Mouse (Mus musculus) midbrain, embryonic 11.5 days (tissue): ENCODE data around the gene Rhoc. TPM values are rescaled to one million over a fixed set of nuclear protein-coding genes. Genes with fewer than 3 reads are reported as not detected.

Source experiments
- ATAC-seq: fragments of 200-750 bp; cut with Nextera tagmentation; 2 replicates; pipeline ENCODE4 v1.8.0; 2017; ENCODE audit warnings: moderate TSS enrichment, moderate library complexity; ENCODE audit not compliant: low FRiP score
- DNase-seq: peaks from one replicate; pipeline ENCODE4 v3.0.0; 2015; ENCODE audit warnings: low spot score; ENCODE audit errors: missing footprints
- H3K27ac ChIP-seq: fragments of 300-500 bp; sonication (generic); 2 replicates; pipeline ENCODE4 v1.5.1; 2014; ENCODE audit warnings: low read depth, low read length
- H3K27me3 ChIP-seq: fragments of 300-500 bp; sonication (generic); 2 replicates; pipeline ENCODE4 v1.6.1; 2014; ENCODE audit warnings: mild to moderate bottlenecking, low read length, moderate library complexity, mixed read lengths; ENCODE audit not compliant: control insufficient read depth, insufficient read depth
- H3K36me3 ChIP-seq: fragments of 300-500 bp; sonication (generic); 2 replicates; pipeline ENCODE4 v1.6.1; 2014; ENCODE audit warnings: mild to moderate bottlenecking, low read length, moderate library complexity, mixed read lengths; ENCODE audit not compliant: control insufficient read depth, insufficient read depth
- H3K4me1 ChIP-seq: fragments of 300-500 bp; sonication (generic); 2 replicates; pipeline ENCODE4 v1.6.1; 2014; ENCODE audit warnings: low read length; ENCODE audit not compliant: control insufficient read depth, insufficient read depth
- H3K4me2 ChIP-seq: fragments of 300-500 bp; sonication (generic); 2 replicates; pipeline ENCODE4 v1.6.1; 2014; ENCODE audit warnings: mild to moderate bottlenecking, moderate library complexity
- H3K4me3 ChIP-seq: fragments of 300-500 bp; sonication (generic); 2 replicates; pipeline ENCODE4 v1.5.1; 2014; ENCODE audit warnings: low read depth, low read length
- H3K9ac ChIP-seq: fragments of 300-500 bp; sonication (generic); 2 replicates; pipeline ENCODE4 v1.6.1; 2014; ENCODE audit warnings: low read length
- H3K9me3 ChIP-seq: fragments of 300-500 bp; sonication (generic); 2 replicates; pipeline ENCODE4 v1.6.1; 2016; ENCODE audit warnings: low read length; ENCODE audit not compliant: control insufficient read depth
- WGBS: fragments of 180-500 bp; shearing (Covaris S2); extraction: QIAGEN DNeasy Blood & Tissue Kit; methylation state at CpG from one replicate; pipeline ENCODE4 v1.1.7; 2014; 5-methylcytosine and 5-hydroxymethylcytosine counted together
- polyA plus RNA-seq: library from polyadenylated mRNA; unstranded; fragments of >200 nt; fragmentation: Nextera tagmentation; extraction: Ambion mirVana; gene quantifications from 2 replicates; pipeline ENCODE4 v1.2.1, GENCODE M21; 2014

Rhoc gene
- polyA plus RNA-seq, 1 experiment from 2014 or later = 82.0 TPM

DNA sequence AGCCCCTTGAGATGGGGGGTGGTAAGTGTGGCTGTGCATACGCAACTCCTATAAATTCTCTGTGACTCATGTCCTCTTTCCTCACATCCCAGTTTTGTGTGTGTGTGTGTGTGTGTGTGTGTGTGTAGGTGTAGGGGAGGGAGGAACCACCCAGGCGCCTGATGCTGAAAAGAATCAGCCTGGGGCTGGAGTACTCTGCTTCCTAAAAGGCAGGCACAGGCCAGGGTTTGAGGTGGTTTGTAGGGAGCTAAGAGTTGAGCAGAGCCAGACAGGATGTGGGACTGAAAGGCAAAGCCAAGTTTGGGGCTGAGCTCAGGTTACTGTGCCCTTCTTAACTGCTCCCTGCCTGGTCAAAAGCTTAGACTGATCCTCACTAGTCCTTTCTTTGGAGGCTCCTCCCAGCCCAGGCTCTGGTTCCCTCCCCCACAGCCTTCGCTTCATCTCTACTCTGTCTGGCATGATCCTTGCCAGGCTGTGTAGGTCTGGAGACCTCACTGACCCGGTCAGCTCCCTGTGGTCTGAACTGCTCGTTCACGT, 2.3 kb downstream of the Rhoc start:
- ATAC-seq = no peak
- Histone ChIP-seq H3K4me2 (peak overlapping the region; percentile 86), H3K4me3 (peak overlapping the region; percentile 49; the same call in 1 of the 2 replicates), H3K9me3 (no peaks in the 10 kb centered on the region), H3K27me3 (peaks cover 5% of the 10 kb centered on the region; the same call in 1 of the 2 replicates), H3K4me1 (peaks cover 24% of the 10 kb centered on the region), H3K27ac (no peak overlapping the region), H3K36me3 (no peaks in the 10 kb centered on the region), H3K9ac (peak overlapping the region; percentile 57)
- 27% methylated on average over 6 of the region's 6 CpGs for WGBS
- peak; percentile 90 for DNase-seq

DNA sequence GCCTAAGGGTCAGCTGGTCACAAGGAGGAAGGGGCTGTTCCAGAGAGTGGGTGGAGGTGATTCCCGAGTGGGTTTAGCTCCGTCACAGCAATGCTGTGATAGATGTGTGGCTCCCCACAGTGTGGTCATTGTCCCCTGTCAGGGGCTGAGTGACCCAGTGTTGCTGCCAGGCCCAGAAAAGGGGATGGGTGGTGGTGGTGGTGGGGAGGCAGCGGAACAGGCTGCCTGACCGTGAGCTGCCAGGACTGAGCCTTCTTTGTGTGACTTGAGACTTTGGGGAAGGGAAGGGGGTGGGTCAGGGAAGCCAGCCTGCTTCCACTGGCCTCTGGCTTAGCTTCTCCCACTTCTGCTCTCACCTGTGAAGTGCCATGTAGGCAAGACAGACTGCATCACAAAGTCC, 2.8 kb downstream of the Rhoc start:
- no peaks in the 10 kb centered on the region for H3K36me3 ChIP-seq
- H3K4me3 ChIP-seq = no peak overlapping the region
- H3K4me2 ChIP-seq = peak overlapping the region; percentile 86
- ATAC-seq (no peak), DNase-seq (peak; percentile 76)
- H3K4me1 ChIP-seq = peaks cover 24% of the 10 kb centered on the region
- H3K27me3 ChIP-seq = peaks cover 5% of the 10 kb centered on the region; the same call in 1 of the 2 replicates
- WGBS = 13% methylated on average over 4 of the region's 4 CpGs
- H3K27ac ChIP-seq = no peak overlapping the region
- H3K9ac ChIP-seq = peak overlapping the region; percentile 24
- no peaks in the 10 kb centered on the region for H3K9me3 ChIP-seq

DNA sequence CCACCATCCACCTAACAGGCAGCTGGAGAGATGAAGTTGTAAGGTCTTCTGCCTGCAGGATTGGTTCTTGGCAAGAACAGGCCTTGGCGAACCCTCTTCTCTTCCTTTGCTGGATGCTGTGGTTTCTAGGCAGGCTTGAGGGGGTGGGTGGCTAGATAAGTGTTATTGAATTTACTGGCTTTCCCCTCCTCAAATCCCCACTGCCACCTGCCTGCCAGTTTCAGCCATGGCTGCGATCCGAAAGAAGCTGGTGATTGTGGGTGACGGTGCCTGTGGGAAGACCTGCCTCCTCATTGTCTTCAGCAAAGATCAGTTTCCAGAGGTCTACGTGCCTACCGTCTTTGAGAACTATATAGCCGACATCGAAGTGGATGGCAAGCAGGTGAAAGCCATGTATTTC, 3.5 kb downstream of the Rhoc start:
- DNase-seq (peak; percentile 69), ATAC-seq (no peak)
- Histone ChIP-seq H3K4me1 (peaks cover 24% of the 10 kb centered on the region), H3K4me2 (no peak overlapping the region), H3K9me3 (no peaks in the 10 kb centered on the region), H3K27ac (no peak overlapping the region), H3K27me3 (peaks cover 5% of the 10 kb centered on the region; the same call in 1 of the 2 replicates), H3K4me3 (no peak overlapping the region), H3K9ac (no peak overlapping the region), H3K36me3 (no peaks in the 10 kb centered on the region)
- WGBS = 94% methylated on average over 8 of the region's 8 CpGs

DNA sequence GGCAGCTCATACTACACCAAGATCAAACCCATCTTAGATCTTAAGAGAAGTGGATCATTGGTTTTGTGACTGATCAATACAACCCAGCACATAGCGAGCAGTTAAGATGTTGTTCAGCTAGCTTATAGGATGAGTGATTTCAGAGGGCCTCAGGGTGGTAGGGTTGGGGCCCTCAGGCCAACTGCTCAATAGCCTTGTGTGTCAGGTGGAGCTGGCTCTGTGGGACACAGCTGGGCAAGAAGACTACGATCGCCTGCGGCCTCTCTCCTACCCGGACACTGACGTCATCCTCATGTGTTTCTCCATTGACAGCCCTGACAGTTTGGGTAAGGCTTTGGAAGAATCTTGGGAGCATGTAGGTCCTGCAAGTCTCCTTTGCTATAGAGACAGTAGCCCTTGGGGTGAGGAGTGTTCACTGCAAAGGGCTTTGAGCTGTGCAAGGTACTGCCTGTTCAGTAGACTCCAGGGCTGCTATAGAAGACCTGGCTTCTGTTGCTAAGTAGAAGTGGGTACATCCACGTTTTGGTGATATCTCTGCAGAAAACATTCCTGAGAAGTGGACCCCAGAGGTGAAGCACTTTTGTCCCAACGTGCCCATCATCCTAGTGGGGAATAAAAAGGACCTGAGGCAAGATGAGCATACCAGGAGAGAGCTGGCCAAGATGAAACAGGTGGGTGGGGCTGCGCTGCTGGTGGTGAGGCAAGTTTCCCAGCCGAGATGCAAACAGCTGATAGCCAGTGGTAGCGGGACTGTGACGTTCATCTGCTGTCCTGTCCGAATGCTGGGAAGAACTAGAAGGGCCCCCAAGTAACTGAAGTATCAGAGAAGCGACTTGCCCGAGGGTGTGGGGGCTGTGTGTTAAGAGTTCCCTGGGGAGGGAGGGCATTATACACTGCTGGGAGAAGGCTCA, 4.4 kb downstream of the Rhoc start:
- Histone ChIP-seq H3K36me3 (no peaks in the 10 kb centered on the region), H3K9me3 (no peaks in the 10 kb centered on the region), H3K9ac (no peak overlapping the region), H3K4me1 (peaks cover 24% of the 10 kb centered on the region), H3K27ac (no peak overlapping the region), H3K4me2 (no peak overlapping the region), H3K4me3 (no peak overlapping the region), H3K27me3 (peaks cover 5% of the 10 kb centered on the region; the same call in 1 of the 2 replicates)
- WGBS = 76% methylated on average over 15 of the region's 15 CpGs
- ATAC-seq (no peak), DNase-seq (peak; percentile 69)

DNA sequence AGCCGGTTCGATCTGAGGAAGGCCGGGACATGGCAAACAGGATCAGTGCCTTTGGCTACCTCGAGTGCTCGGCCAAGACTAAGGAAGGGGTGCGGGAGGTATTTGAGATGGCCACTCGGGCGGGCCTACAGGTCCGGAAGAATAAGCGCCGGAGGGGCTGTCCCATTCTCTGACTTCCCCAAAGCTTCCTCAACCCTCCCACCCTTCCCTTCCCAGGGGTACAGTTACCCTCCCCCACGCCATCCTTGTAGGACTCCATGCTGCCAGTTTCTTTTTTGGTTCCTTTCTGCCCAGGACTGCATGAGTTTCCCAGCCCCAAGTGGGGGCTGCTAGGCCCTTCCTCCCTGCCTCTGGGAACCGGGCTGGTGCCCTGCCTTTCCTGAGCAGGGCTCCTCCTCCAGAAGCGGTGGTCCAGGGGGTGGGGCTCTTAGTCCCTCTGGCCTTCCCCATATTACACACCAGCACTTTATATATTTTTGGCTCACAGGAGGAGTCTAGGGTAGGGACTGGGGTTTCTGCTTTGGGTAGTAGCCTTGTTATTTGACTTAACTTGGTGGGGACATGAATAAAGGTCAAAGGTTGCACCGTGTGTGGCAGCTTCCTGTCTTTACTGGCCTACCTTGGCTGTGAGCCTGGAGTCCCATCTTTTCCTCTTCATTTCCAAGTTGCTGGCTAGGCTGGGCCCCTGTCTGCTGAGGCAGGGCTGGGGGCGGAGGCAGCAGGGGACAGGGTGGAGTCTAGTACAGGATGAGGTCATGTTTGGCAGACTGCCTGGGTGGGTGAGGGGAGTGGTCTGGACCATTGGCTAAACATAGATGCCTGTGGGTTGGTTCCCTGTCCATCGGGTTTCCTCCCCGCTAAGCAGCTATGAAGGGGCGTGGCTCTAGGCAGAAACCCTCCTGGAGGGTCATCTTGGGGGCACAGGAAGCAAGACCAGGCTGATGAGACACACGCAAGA, 6.0 kb downstream of the Rhoc start:
- peaks cover 24% of the 10 kb centered on the region for H3K4me1 ChIP-seq
- no peak overlapping the region for H3K9ac ChIP-seq
- no peaks in the 10 kb centered on the region for H3K36me3 ChIP-seq
- ATAC-seq (peak; percentile 87), DNase-seq (peak; percentile 93)
- no peak overlapping the region for H3K4me2 ChIP-seq
- no peak overlapping the region for H3K4me3 ChIP-seq
- peaks cover 5% of the 10 kb centered on the region; the same call in 1 of the 2 replicates for H3K27me3 ChIP-seq
- 63% methylated on average over 20 of the region's 20 CpGs for WGBS
- H3K27ac ChIP-seq = no peak overlapping the region
- no peaks in the 10 kb centered on the region for H3K9me3 ChIP-seq

DNA sequence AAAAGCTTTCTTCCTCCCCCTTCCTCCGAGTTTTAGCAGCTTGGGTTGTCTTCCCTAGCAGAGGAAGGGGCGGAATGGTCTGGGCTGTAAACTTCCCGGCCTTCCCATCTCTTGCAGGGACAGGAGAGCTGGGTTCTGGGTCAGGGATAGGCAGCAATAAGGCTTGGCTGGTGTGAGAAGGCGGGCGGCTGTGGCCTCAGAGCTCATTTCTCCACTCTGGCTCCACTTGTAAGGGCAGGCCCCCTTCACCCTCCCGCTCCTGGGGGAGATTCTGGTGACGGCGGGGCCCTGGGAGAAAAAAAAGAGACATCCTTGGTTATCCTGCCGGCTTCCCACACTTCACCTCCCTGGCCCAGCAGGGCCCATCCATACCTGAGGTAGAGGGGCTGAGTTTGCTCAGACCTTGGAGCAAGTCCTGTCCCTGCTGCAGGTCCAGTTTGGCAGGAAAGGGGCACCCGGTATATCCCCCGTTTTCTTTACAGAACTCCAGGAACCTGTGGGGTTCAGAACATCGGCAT, 6.8 kb downstream of the Rhoc start:
- ATAC-seq = no peak
- H3K9ac ChIP-seq = no peak overlapping the region
- peaks cover 19% of the 10 kb centered on the region for H3K4me1 ChIP-seq
- H3K4me3 ChIP-seq = no peak overlapping the region
- H3K27me3 ChIP-seq = no peaks in the 10 kb centered on the region; the same call in 1 of the 2 replicates
- WGBS = 76% methylated on average over 12 of the region's 12 CpGs
- DNase-seq = peak; percentile 51
- H3K27ac ChIP-seq = no peak overlapping the region
- H3K4me2 ChIP-seq = no peak overlapping the region
- H3K9me3 ChIP-seq = no peaks in the 10 kb centered on the region
- no peaks in the 10 kb centered on the region for H3K36me3 ChIP-seq

DNA sequence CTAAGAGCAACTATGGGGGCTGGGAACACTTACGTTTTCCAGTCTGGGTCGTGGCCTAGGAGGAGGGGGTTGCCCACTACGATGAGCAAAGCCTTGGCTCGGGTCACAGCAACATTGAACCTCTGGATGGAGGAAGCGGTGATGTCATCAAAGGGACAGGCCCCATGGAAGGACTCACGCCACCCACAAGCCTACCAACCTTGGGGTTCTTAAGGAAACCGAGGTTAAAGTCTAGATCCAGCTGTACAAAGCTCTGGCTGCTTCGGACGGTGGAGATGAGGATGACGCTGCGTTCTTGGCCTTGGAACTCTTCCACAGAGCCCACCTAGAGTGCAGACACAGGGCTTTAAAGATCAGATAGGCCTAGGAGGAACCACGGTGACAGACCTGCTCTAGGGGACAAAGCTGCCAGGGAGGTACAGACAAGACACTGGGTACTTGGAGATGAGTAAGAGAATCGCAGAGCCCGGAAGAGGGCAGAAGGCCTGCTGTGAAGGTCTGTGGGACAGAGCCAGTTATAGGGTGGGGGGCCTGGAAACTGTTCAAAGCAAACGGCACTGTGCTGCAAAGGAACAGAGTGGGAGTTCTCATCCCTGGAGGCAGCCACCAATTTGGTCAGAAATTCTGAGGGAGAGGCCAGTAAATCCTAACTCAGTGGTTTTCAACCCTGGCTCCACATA, 7.6 kb downstream of the Rhoc start:
- H3K4me2 ChIP-seq = no peak overlapping the region
- no peak overlapping the region for H3K27ac ChIP-seq
- no peaks in the 10 kb centered on the region for H3K27me3 ChIP-seq
- H3K9ac ChIP-seq = no peak overlapping the region
- H3K4me1 ChIP-seq = peaks cover 12% of the 10 kb centered on the region
- H3K9me3 ChIP-seq = no peaks in the 10 kb centered on the region
- DNase-seq = peak; percentile 74
- WGBS = 78% methylated on average over 15 of the region's 15 CpGs
- no peak overlapping the region for H3K4me3 ChIP-seq
- H3K36me3 ChIP-seq = no peaks in the 10 kb centered on the region
- no peak for ATAC-seq

DNA sequence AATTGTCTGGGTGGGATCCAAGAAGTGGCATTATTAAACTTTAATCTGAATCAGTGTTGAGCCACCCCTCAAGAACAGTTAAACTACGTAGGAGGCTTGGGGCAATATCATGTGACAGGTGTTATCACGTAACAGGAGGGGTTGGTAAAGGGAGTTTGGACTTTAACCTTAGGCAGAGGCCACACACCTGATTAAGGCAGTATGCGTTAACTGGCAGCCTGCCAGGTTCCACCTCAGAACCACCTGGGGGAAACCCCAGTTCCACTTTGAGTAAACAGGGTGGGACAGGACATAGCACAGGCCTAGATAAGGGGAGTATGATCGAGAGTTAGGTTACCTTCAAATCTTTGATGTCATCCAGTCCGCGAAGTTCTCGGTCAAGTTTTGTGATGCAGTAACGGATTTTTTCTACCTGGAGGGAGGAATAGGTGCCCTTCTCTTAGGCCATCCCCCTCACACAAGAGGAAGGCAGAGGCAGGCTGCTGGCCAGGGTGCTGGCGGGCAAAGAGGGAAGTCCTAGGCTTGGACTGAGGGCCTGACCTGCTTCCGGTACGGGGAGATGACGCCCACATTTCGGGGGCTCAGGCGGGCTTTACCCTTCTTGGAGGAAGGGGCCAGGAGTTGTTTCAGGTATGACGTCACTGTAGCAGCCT, 8.4 kb downstream of the Rhoc start:
- H3K4me1 ChIP-seq = peaks cover 8% of the 10 kb centered on the region
- no peaks in the 10 kb centered on the region for H3K27me3 ChIP-seq
- H3K36me3 ChIP-seq = no peaks in the 10 kb centered on the region
- WGBS = 83% methylated on average over 15 of the region's 15 CpGs
- no peak overlapping the region for H3K4me2 ChIP-seq
- ATAC-seq = no peak
- no peaks in the 10 kb centered on the region for H3K9me3 ChIP-seq
- no peak overlapping the region for H3K4me3 ChIP-seq
- DNase-seq = peak; percentile 12
- no peak overlapping the region for H3K27ac ChIP-seq
- H3K9ac ChIP-seq = no peak overlapping the region
